Mouse (Mus musculus) heart, adult 2 months (tissue): ENCODE results near the gene Fam210b. TPM values are rescaled to one million over a fixed set of nuclear protein-coding genes. Genes with fewer than 3 reads are reported as not detected.
"Not testable (repeated sequence)": the region's sequence is repeated elsewhere in the genome, so short reads cannot be mapped to it uniquely, and the experiment has no call there.

Experiments used
- DNase-seq, 2 experiments: peaks; one replicate each; pipeline ENCODE4 v3.0.0; 2021
- H3K27ac ChIP-seq: fragments of 200-600 bp; 2 replicates; pipeline ENCODE4 v1.8.1; 2022
- H3K27me3 ChIP-seq: fragments of 200-500 bp; 2 replicates; pipeline ENCODE4 v1.6.1; 2012; ENCODE audit warnings: mild to moderate bottlenecking, low read length, inconsistent platforms, mixed read lengths; ENCODE audit not compliant: control insufficient read depth, insufficient read depth
- H3K36me3 ChIP-seq: fragments of 200-500 bp; 2 replicates; pipeline ENCODE4 v1.6.1; 2012; ENCODE audit warnings: low read length, inconsistent platforms; ENCODE audit not compliant: control insufficient read depth, insufficient read depth
- H3K4me1 ChIP-seq: fragments of 200-500 bp; 2 replicates; pipeline ENCODE4 v1.6.1; 2011; ENCODE audit warnings: low read length; ENCODE audit not compliant: control insufficient read depth, insufficient read depth
- H3K4me3 ChIP-seq: fragments of 200-600 bp; 2 replicates; pipeline ENCODE4 v1.8.1; 2022
- H3K79me2 ChIP-seq: fragments of 200-500 bp; replicated peaks from 2 replicates; pipeline ENCODE4 v1.6.1; 2012; ENCODE audit warnings: mild to moderate bottlenecking, inconsistent platforms, low read length, moderate library complexity, mixed read lengths; ENCODE audit not compliant: control insufficient read depth, insufficient read depth
- H3K9ac ChIP-seq: fragments of 200-500 bp; 2 replicates; pipeline ENCODE4 v1.6.1; 2012; ENCODE audit warnings: low read depth, mild to moderate bottlenecking, control low read depth, inconsistent platforms, low read length, mixed read lengths
- CTCF ChIP-seq: fragments of 200-600 bp; IDR thresholded peaks from 2 replicates; pipeline ENCODE4 v1.8.1; 2022; ENCODE audit warnings: antibody characterized with exemption, mild to moderate bottlenecking, moderate library complexity
- EP300 ChIP-seq: fragments of 200-500 bp; IDR thresholded peaks from 2 replicates; pipeline ENCODE4 v1.6.1; 2011; ENCODE audit warnings: low read depth, low read length, control low read depth; ENCODE audit not compliant: insufficient read depth
- POLR2A ChIP-seq: fragments of 200-500 bp; IDR thresholded peaks from 2 replicates; pipeline ENCODE4 v1.6.1; 2011; ENCODE audit warnings: mild to moderate bottlenecking, low read depth, low read length, control low read depth; ENCODE audit not compliant: insufficient read depth
- WGBS: fragments of 180-500 bp; shearing (Covaris S2); methylation state at CpG from one replicate; pipeline ENCODE4 v1.1.7; 2018; 5-methylcytosine and 5-hydroxymethylcytosine counted together
- intact Hi-C: fragments of 180-260 bp; cut with DNase I; formaldehyde crosslinking; loops from one replicate; pipeline ENCODE4 v1.15.1; 2025
- polyA plus RNA-seq: library from polyadenylated mRNA; depleted of rRNA; stranded (reverse); fragments of >200 nt; gene quantifications from 2 replicates; pipeline ENCODE4 v1.2.3, GENCODE M21; 2012
- total RNA-seq, 2 experiments: library from RNA; stranded (reverse); gene quantifications; 2 replicates each; pipeline ENCODE4 v1.2.3; 2021

The Fam210b gene
- total and polyA plus RNA-seq, 3 experiments = 5.4 to 6.4 (median 6.1) TPM

GRCm38 (mm10) chr2:172304118-172304708 lies 41.2 kb upstream of the Fam210b start:
- H3K27ac ChIP-seq = no peak overlapping the region
- no peaks in the 10 kb centered on the region for H3K27me3 ChIP-seq
- no peaks in the 10 kb centered on the region for H3K36me3 ChIP-seq
- H3K9ac ChIP-seq = no peak overlapping the region
- intact Hi-C loops = no loop called here
- DNase-seq = no peak
- no peaks in the 10 kb centered on the region for H3K79me2 ChIP-seq
- no peak overlapping the region for H3K4me3 ChIP-seq
- TF ChIP-seq POLR2A (no peak), EP300 (no peak), CTCF (no peak)
- WGBS = 66% methylated on average over 8 of the region's 8 CpGs
- no peaks in the 10 kb centered on the region for H3K4me1 ChIP-seq

- H3K4me1 ChIP-seq, intact Hi-C loops, H3K4me3 ChIP-seq, DNase-seq, H3K27ac ChIP-seq, H3K36me3 ChIP-seq, H3K9ac ChIP-seq, H3K79me2 ChIP-seq, H3K27me3 ChIP-seq: not testable (repeated sequence)
- WGBS = 65% methylated on average over 7 of the region's 7 CpGs
Measured at GRCm38 (mm10) chr2:172305546-172305945, 39.8 kb upstream of the Fam210b start.

GRCm38 (mm10) chr2:172306544-172306943 lies 38.8 kb upstream of the Fam210b start:
- intact Hi-C loops = no loop called here
- H3K79me2 ChIP-seq = no peaks in the 10 kb centered on the region
- no peaks in the 10 kb centered on the region for H3K4me1 ChIP-seq
- DNase-seq = no peak
- H3K9ac ChIP-seq = no peak overlapping the region
- H3K36me3 ChIP-seq = no peaks in the 10 kb centered on the region
- TF ChIP-seq CTCF = no peak
- no peak for TF ChIP-seq POLR2A
- no peak for TF ChIP-seq EP300
- H3K4me3 ChIP-seq = no peak overlapping the region
- no peak overlapping the region for H3K27ac ChIP-seq
- H3K27me3 ChIP-seq = no peaks in the 10 kb centered on the region
- whole genome bisulfite sequencing = 59% methylated on average over 4 of the region's 4 CpGs

GRCm38 (mm10) chr2:172311731-172312130 lies 33.6 kb upstream of the Fam210b start:
- Histone ChIP-seq H3K27ac (no peak overlapping the region), H3K79me2 (no peaks in the 10 kb centered on the region), H3K9ac (no peak overlapping the region), H3K4me1 (no peaks in the 10 kb centered on the region), H3K4me3 (no peak overlapping the region), H3K36me3 (no peaks in the 10 kb centered on the region), H3K27me3 (0 out of 2 replicates have a peak, but pooled peaks cover 2% of the 10 kb centered on the region)
- 83% methylated on average over 9 of the region's 9 CpGs for WGBS
- intact Hi-C loops = no loop called here
- TF ChIP-seq POLR2A = no peak
- no peak for DNase-seq

- no peaks in the 10 kb centered on the region for H3K4me1 ChIP-seq
- H3K27me3 ChIP-seq = 0 out of 2 replicates have a peak, but pooled peaks cover under 1% of the 10 kb centered on the region
- H3K9ac ChIP-seq = no peak overlapping the region
- no peak overlapping the region for H3K4me3 ChIP-seq
- H3K27ac ChIP-seq = no peak overlapping the region
- WGBS = 17% methylated on average over 9 of the region's 9 CpGs
- no peaks in the 10 kb centered on the region for H3K79me2 ChIP-seq
- DNase-seq = peak; percentile 23 to 42
- TF ChIP-seq POLR2A (no peak), EP300 (no peak), CTCF (no peak)
- H3K36me3 ChIP-seq = no peaks in the 10 kb centered on the region
- intact Hi-C loops = no loop called here
Measured at GRCm38 (mm10) chr2:172320878-172321277, 24.5 kb upstream of the Fam210b start.

- no peak overlapping the region for H3K9ac ChIP-seq
- H3K4me3 ChIP-seq = no peak overlapping the region
- no peaks in the 10 kb centered on the region for H3K79me2 ChIP-seq
- intact Hi-C loops = no loop called here
- peaks cover 2% of the 10 kb centered on the region for H3K27me3 ChIP-seq
- H3K36me3 ChIP-seq = no peaks in the 10 kb centered on the region
- no peaks in the 10 kb centered on the region for H3K4me1 ChIP-seq
- WGBS = 38% methylated on average over 8 of the region's 8 CpGs
- TF ChIP-seq EP300 = no peak
- TF ChIP-seq CTCF = no peak
- no peak for TF ChIP-seq POLR2A
- DNase-seq = no peak
- no peak overlapping the region for H3K27ac ChIP-seq
Measured at GRCm38 (mm10) chr2:172328248-172328647, 17.1 kb upstream of the Fam210b start.
